Mouse (Mus musculus) fibroblast of lung, adult 2 months (primary cell): ENCODE measurements around the gene Actr2.
"Not testable (repeated sequence)": the region's sequence is repeated elsewhere in the genome, so short reads cannot be mapped to it uniquely, and the experiment has no call there.

Experiments used
- DNase-seq: peaks from one replicate; pipeline ENCODE4 v3.0.0-alpha.2; 2011; ENCODE audit warnings: low read depth

Actr2 gene

GRCm38 (mm10) chr11:20112741-20113480 lies at the start of gene Actr2:
Gene Actr2 (minus strand): TSS chr11:20112913.
- DNase-seq, result peak; percentile 76

GRCm38 (mm10) chr11:20158879-20159278 lies 46.2 kb upstream of the Actr2 start:
- no peak for DNase-seq

GRCm38 (mm10) chr11:20153542-20153941 lies 40.8 kb upstream of the Actr2 start:
- not testable (repeated sequence) for DNase-seq

- no peak for DNase-seq
These were observed 39.6 kb upstream of the Actr2 start for GRCm38 (mm10) chr11:20152107-20152901.

- no peak for DNase-seq
These were observed 38.6 kb upstream of the Actr2 start for GRCm38 (mm10) chr11:20151290-20151689.

- DNase-seq, result no peak
These were observed 37.2 kb upstream of the Actr2 start for GRCm38 (mm10) chr11:20149936-20150335.

GRCm38 (mm10) chr11:20145383-20145782 lies 32.7 kb upstream of the Actr2 start:
- DNase-seq, result no peak

- no peak for DNase-seq
These were observed 32.0 kb upstream of the Actr2 start for GRCm38 (mm10) chr11:20144536-20145263.

GRCm38 (mm10) chr11:20143687-20144086 lies 31.0 kb upstream of the Actr2 start:
- not testable (repeated sequence) for DNase-seq

GRCm38 (mm10) chr11:20142516-20142915 lies 29.8 kb upstream of the Actr2 start:
- DNase-seq, result no peak

- DNase-seq, result no peak
These were observed 27.6 kb upstream of the Actr2 start for GRCm38 (mm10) chr11:20140286-20140685.

- no peak for DNase-seq
These were observed 27.0 kb upstream of the Actr2 start for GRCm38 (mm10) chr11:20139711-20140110.

- no peak for DNase-seq
These were observed 25.9 kb upstream of the Actr2 start for GRCm38 (mm10) chr11:20138498-20139208.

GRCm38 (mm10) chr11:20137872-20138271 lies 25.2 kb upstream of the Actr2 start:
- DNase-seq, result no peak

GRCm38 (mm10) chr11:20136314-20136713 lies 23.6 kb upstream of the Actr2 start:
- no peak for DNase-seq

- DNase-seq, result not testable (repeated sequence)
These were observed 22.2 kb upstream of the Actr2 start for GRCm38 (mm10) chr11:20134869-20135268.

GRCm38 (mm10) chr11:20133721-20134120 lies 21.0 kb upstream of the Actr2 start:
- DNase-seq, result no peak

GRCm38 (mm10) chr11:20132955-20133562 lies 20.3 kb upstream of the Actr2 start:
- peak; percentile 60 for DNase-seq

GRCm38 (mm10) chr11:20126673-20127516 lies 14.2 kb upstream of the Actr2 start:
- no peak for DNase-seq

- DNase-seq, result no peak
These were observed 12.7 kb upstream of the Actr2 start for GRCm38 (mm10) chr11:20125423-20125822.

- no peak for DNase-seq
These were observed 4.0 kb upstream of the Actr2 start for GRCm38 (mm10) chr11:20116701-20117100.
